Mouse (Mus musculus) kidney, postnatal 36 days (tissue): ENCODE measurements at regions not wholly inside any gene's neighbourhood (a gene's known extent, or its start where the extent isn't known, plus 50 kb on each side); places are given as distances from the start of the nearest gene placed in this dataset.

Experiments
- DNase-seq, 2 experiments: peaks; one replicate each; pipeline ENCODE4 v3.0.0; 2021 to 2022; ENCODE audit warnings: mixed read lengths in 2 of 2

DNA sequence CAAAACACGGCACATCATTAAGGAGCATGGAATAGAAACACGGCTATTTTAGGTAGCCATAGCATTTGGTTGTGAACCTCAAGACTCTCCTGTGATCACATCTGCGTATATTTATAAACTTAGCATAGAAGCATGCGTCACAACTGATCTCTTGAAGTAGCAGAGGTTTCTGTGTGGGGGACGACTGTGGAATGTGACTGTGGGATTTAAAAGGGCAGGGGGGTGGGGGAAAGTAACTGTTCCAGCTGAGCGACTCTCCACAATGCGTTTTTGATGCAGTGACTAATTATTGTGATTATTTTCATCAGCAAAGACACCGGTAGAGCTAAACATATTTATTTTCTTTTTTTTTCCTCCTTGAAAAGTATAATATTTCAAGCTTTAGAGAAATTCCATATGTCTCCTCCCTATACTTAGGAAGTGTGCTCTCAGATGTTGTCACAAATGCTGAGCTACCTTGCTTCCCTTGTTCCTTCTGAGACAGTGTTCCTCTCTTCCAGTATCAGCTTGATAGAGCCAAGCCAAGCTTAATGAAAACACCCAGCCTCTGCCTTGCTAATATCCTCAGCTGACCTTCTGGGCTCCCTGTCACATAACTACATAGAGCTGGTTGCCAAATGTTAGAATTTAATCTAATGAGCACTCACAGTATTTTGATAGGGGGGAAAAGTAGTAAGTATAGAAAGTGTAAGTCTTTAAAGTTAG, 75.0 kb upstream of the Magi3 start:
- DNase-seq = no peak

GRCm38 (mm10) chr3:104293869-104294268, 73.7 kb upstream of the Magi3 start:
- peak in 1 of 2 experiments; percentile 14 for DNase-seq

GRCm38 (mm10) chr3:104288970-104289680, 69.0 kb upstream of the Magi3 start:
- no peak for DNase-seq

DNA sequence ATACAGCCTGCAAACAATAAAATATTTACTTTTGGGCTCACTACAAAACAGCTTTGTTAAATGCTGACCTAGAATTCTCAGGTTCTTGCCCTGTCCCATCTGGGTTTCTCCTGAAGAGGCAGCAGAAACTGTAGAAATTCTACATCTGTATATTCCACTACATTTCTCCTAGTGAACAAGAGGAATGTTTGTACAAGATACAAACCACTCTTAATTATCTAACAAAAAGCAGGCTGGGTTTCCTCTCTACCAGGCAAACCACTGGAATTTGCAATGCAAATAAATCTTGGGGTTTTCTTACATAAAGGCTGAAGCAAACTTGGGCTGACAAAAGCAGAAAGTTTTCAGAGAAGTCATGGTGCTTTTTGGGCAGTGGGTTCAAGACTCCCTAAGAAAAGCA, 67.7 kb upstream of the Magi3 start:
- DNase-seq = no peak

GRCm38 (mm10) chr3:104284961-104285360, 64.8 kb upstream of the Magi3 start:
- no peak for DNase-seq

- no peak for DNase-seq
These were observed 63.7 kb upstream of the Magi3 start for GRCm38 (mm10) chr3:104283855-104284254.

- peak in 1 of 2 experiments; percentile 2 for DNase-seq
These were observed 59.3 kb upstream of the Magi3 start for GRCm38 (mm10) chr3:104279505-104279904.

DNA sequence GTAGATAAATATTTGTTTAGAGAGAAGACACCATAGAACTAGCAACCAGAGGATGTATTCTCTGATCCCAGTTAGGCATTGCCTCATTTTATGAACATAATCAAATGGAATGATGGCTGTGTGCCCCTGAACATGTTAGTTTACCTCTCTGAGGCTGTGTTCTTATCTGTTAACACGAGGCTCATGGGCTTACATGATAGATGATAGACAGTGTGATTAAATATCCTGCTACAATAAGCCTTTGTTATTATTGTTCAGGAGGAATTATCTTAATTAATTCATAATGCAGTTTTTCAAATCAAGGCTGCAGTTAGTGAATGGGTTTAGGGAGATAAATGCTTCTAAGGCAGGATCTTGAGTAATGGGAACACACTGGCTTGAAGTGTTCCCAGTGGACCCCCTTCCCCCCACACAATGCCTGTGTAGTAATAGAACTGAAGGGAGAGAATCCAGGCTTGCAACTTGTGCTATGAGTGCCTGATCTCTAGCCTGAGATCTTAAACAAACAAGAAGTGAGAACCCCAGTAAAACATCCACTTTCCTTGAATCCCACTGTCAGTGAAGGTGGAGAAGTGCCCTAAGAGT, 54.6 kb upstream of the Magi3 start:
- no peak for DNase-seq

- DNase-seq = no peak
These were observed 53.9 kb upstream of the Magi3 start for GRCm38 (mm10) chr3:104274084-104274483.
